Mouse (Mus musculus) spleen, adult 2 months (tissue): ENCODE measurements around the gene Hist1h3b.

ENCODE experiments used
- CTCF ChIP-seq: fragments of 200-500 bp; IDR thresholded peaks from 2 replicates; pipeline ENCODE4 v1.5.1; 2011; ENCODE audit warnings: mild to moderate bottlenecking, inconsistent platforms; ENCODE audit not compliant: insufficient read depth, insufficient read length, insufficient replicate concordance; ENCODE audit errors: extremely low read depth
- POLR2A ChIP-seq: fragments of 200-500 bp; IDR thresholded peaks from 2 replicates; pipeline ENCODE4 v1.6.1; 2011; ENCODE audit warnings: low read depth, low read length, inconsistent platforms

- TF ChIP-seq POLR2A (no peak), CTCF (no peak)
Measured at GRCm38 (mm10) chr13:23749563-23750121, 2.4 kb upstream of the Hist1h3b start.
